Mouse (Mus musculus) forebrain, embryonic 14.5 days (tissue): ENCODE results near the gene Cgn. TPM values are rescaled to one million over a fixed set of nuclear protein-coding genes. Genes with fewer than 3 reads are reported as not detected.
"Not testable (repeated sequence)": the region's sequence is repeated elsewhere in the genome, so short reads cannot be mapped to it uniquely, and the experiment has no call there.

Source experiments
- ATAC-seq: fragments of 200-750 bp; cut with Nextera tagmentation; 2 replicates; pipeline ENCODE4 v1.8.0; 2017; ENCODE audit warnings: mild to moderate bottlenecking, moderate library complexity
- DNase-seq: peaks from one replicate; pipeline ENCODE4 v3.0.0-alpha.2; 2015; ENCODE audit warnings: low spot score
- H3K27ac ChIP-seq: fragments of 300-500 bp; sonication (generic); 2 replicates; pipeline ENCODE4 v1.5.1; 2014; ENCODE audit warnings: low read depth, mild to moderate bottlenecking, control low read depth, low read length, moderate library complexity
- H3K27me3 ChIP-seq: fragments of 300-500 bp; sonication (generic); replicated peaks from 2 replicates; pipeline ENCODE4 v1.6.1; 2014; ENCODE audit warnings: low read length, control low read depth, mixed read lengths; ENCODE audit not compliant: control insufficient read depth, insufficient read depth
- H3K36me3 ChIP-seq: fragments of 300-500 bp; sonication (generic); 2 replicates; pipeline ENCODE4 v1.6.1; 2014; ENCODE audit warnings: low read length, control low read depth; ENCODE audit not compliant: control insufficient read depth, insufficient read depth
- H3K4me1 ChIP-seq: fragments of 300-500 bp; sonication (generic); 2 replicates; pipeline ENCODE4 v1.6.1; 2014; ENCODE audit warnings: antibody characterized with exemption, low read length, control low read depth; ENCODE audit not compliant: control insufficient read depth, insufficient read depth
- H3K4me2 ChIP-seq: fragments of 300-500 bp; sonication (generic); 2 replicates; pipeline ENCODE4 v1.6.1; 2014; ENCODE audit warnings: mild to moderate bottlenecking, control low read depth, low read length
- H3K4me3 ChIP-seq: fragments of 300-500 bp; sonication (generic); 2 replicates; pipeline ENCODE4 v1.5.1; 2014; ENCODE audit warnings: low read depth, low read length, control low read depth
- H3K9ac ChIP-seq: fragments of 300-500 bp; sonication (generic); 2 replicates; pipeline ENCODE4 v1.6.1; 2014; ENCODE audit warnings: mild to moderate bottlenecking, low read length, control low read depth, moderate library complexity
- H3K9me3 ChIP-seq: fragments of 300-500 bp; sonication (generic); replicated peaks from 2 replicates; pipeline ENCODE4 v1.6.1; 2016; ENCODE audit warnings: low read length, control low read depth, mixed read lengths; ENCODE audit not compliant: control insufficient read depth
- WGBS: fragments of 180-500 bp; shearing (Covaris S2); extraction: QIAGEN DNeasy Blood & Tissue Kit; methylation state at CpG from one replicate; pipeline ENCODE4 v1.1.7; 2014; 5-methylcytosine and 5-hydroxymethylcytosine counted together
- polyA plus RNA-seq: library from polyadenylated mRNA; unstranded; fragments of >200 nt; fragmentation: Nextera tagmentation; extraction: Ambion mirVana; gene quantifications from 2 replicates; pipeline ENCODE4 v1.2.1, GENCODE M21; 2014

Cgn gene
- polyA plus RNA-seq, 1 experiment from 2014 or later, result 1.9 TPM

- Histone ChIP-seq H3K9me3 (no peaks in the 10 kb centered on the region), H3K27ac (no peak overlapping the region), H3K4me1 (peaks cover 7% of the 10 kb centered on the region; the same call in 1 of the 2 replicates), H3K4me2 (peak overlapping the region; percentile 86), H3K27me3 (no peaks in the 10 kb centered on the region), H3K4me3 (peak overlapping the region; percentile 49), H3K36me3 (no peaks in the 10 kb centered on the region), H3K9ac (peak overlapping the region; percentile 59)
- WGBS, result 0% methylated on average over 14 of the region's 14 CpGs
- DNase-seq, result peak; percentile 18
- no peak; the same call in 1 of the 2 replicates for ATAC-seq
These were observed 334 bp downstream of the Cgn start for GRCm38 (mm10) chr3:94785958-94786357.

- H3K9ac ChIP-seq, result no peak overlapping the region
- H3K4me3 ChIP-seq, result no peak overlapping the region
- H3K27me3 ChIP-seq, result no peaks in the 10 kb centered on the region
- WGBS, result 23% methylated on average over 5 of the region's 5 CpGs
- H3K9me3 ChIP-seq, result no peaks in the 10 kb centered on the region
- no peak for DNase-seq
- no peak overlapping the region for H3K27ac ChIP-seq
- no peak overlapping the region for H3K4me2 ChIP-seq
- no peaks in the 10 kb centered on the region for H3K36me3 ChIP-seq
- H3K4me1 ChIP-seq, result peaks cover 7% of the 10 kb centered on the region; the same call in 1 of the 2 replicates
- no peak for ATAC-seq
These were observed 2.1 kb downstream of the Cgn start for GRCm38 (mm10) chr3:94784171-94784701.

GRCm38 (mm10) chr3:94783462-94783931 lies 2.8 kb downstream of the Cgn start:
- no peak overlapping the region for H3K4me2 ChIP-seq
- no peak overlapping the region for H3K27ac ChIP-seq
- DNase-seq, result no peak
- H3K27me3 ChIP-seq, result no peaks in the 10 kb centered on the region
- H3K36me3 ChIP-seq, result no peaks in the 10 kb centered on the region
- no peaks in the 10 kb centered on the region for H3K9me3 ChIP-seq
- H3K4me3 ChIP-seq, result no peak overlapping the region
- WGBS, result 64% methylated on average over 5 of the region's 5 CpGs
- ATAC-seq, result no peak
- H3K9ac ChIP-seq, result no peak overlapping the region
- peaks cover 7% of the 10 kb centered on the region; the same call in 1 of the 2 replicates for H3K4me1 ChIP-seq

- Histone ChIP-seq H3K27ac (no peak overlapping the region), H3K9me3 (no peaks in the 10 kb centered on the region), H3K4me2 (no peak overlapping the region), H3K4me3 (no peak overlapping the region), H3K9ac (no peak overlapping the region), H3K36me3 (no peaks in the 10 kb centered on the region), H3K27me3 (no peaks in the 10 kb centered on the region), H3K4me1 (peaks cover 7% of the 10 kb centered on the region; the same call in 1 of the 2 replicates)
- DNase-seq (no peak), ATAC-seq (no peak)
- WGBS, result 72% methylated on average over 4 of the region's 4 CpGs
These were observed 3.4 kb downstream of the Cgn start for GRCm38 (mm10) chr3:94782936-94783335.

- H3K27me3 ChIP-seq, result no peaks in the 10 kb centered on the region
- H3K27ac ChIP-seq, result no peak overlapping the region
- WGBS, result 40% methylated on average over 3 of the region's 3 CpGs
- no peak overlapping the region for H3K4me2 ChIP-seq
- no peak overlapping the region for H3K4me3 ChIP-seq
- no peak for ATAC-seq
- no peaks in the 10 kb centered on the region for H3K9me3 ChIP-seq
- no peaks in the 10 kb centered on the region for H3K36me3 ChIP-seq
- DNase-seq, result no peak
- H3K4me1 ChIP-seq, result peaks cover 4% of the 10 kb centered on the region; the same call in 1 of the 2 replicates
- no peak overlapping the region for H3K9ac ChIP-seq
These were observed 4.9 kb downstream of the Cgn start for GRCm38 (mm10) chr3:94781356-94781755.

- 90% methylated on average over 7 of the region's 7 CpGs for WGBS
- DNase-seq, result no peak
- no peak for ATAC-seq
- Histone ChIP-seq H3K4me1 (no peaks in the 10 kb centered on the region), H3K27me3 (no peaks in the 10 kb centered on the region), H3K4me3 (no peak overlapping the region), H3K36me3 (no peaks in the 10 kb centered on the region), H3K27ac (no peak overlapping the region), H3K4me2 (no peak overlapping the region), H3K9ac (no peak overlapping the region), H3K9me3 (no peaks in the 10 kb centered on the region)
These were observed 10.4 kb downstream of the Cgn start for GRCm38 (mm10) chr3:94775886-94776285.

- no peaks in the 10 kb centered on the region for H3K4me1 ChIP-seq
- H3K4me2 ChIP-seq, result no peak overlapping the region
- ATAC-seq (no peak), DNase-seq (no peak)
- H3K9me3 ChIP-seq, result no peaks in the 10 kb centered on the region
- H3K27me3 ChIP-seq, result no peaks in the 10 kb centered on the region
- H3K4me3 ChIP-seq, result no peak overlapping the region
- no peaks in the 10 kb centered on the region for H3K36me3 ChIP-seq
- no peak overlapping the region for H3K9ac ChIP-seq
- no peak overlapping the region for H3K27ac ChIP-seq
- WGBS, result 86% methylated on average over 11 of the region's 11 CpGs
These were observed 12.3 kb downstream of the Cgn start for GRCm38 (mm10) chr3:94774039-94774438.

GRCm38 (mm10) chr3:94765456-94765855 lies 20.8 kb downstream of the Cgn start:
- not testable (repeated sequence) for ATAC-seq, H3K4me1 ChIP-seq, H3K4me2 ChIP-seq, H3K36me3 ChIP-seq, H3K4me3 ChIP-seq, H3K27me3 ChIP-seq, H3K9me3 ChIP-seq, DNase-seq, H3K9ac ChIP-seq, H3K27ac ChIP-seq
- 81% methylated on average over 8 of the region's 8 CpGs for WGBS

GRCm38 (mm10) chr3:94764545-94765292 lies 21.6 kb downstream of the Cgn start:
- H3K27me3 ChIP-seq, H3K36me3 ChIP-seq, DNase-seq, H3K4me2 ChIP-seq, ATAC-seq, H3K4me3 ChIP-seq, H3K9ac ChIP-seq, H3K4me1 ChIP-seq, H3K27ac ChIP-seq, H3K9me3 ChIP-seq: not testable (repeated sequence)
- 92% methylated on average over 3 of the region's 5 CpGs for WGBS
